ENCODE assay signal across 19 mouse cellular contexts in the genomic region with DNA sequence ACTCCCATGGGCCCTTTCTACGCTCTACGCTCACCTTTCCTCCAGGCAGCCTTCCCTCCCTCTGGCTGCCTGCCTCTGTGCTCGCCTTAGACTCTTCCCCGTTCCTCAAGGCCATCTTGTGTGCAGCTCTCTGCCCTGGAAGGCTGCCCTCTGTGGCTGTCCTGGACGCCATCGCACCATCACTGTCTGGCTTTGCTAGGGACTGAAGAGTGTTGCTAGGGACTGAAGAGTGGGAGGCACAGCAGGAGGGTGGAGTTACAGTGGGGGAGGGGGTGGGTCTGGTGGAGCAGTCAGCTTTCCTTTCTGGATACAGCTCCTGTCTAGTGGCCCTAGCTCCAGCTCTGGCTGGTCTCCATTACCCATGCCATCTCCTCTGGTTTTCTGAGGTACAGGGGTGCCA. TPM values are rescaled to one million over a fixed set of nuclear protein-coding genes. Genes with fewer than 3 reads are reported as not detected.
A peak's percentile ranks its signal among the peaks of the same experiment; 100 is the strongest.
DNase-seq lines count a peak whose midpoint lies in the region; ATAC-seq and TF ChIP-seq lines count a peak whose summit lies in the region.
"Had no signal": no experiment of that assay in that cellular context is flagged by ENCODE, and none has a peak within 500 bp of the region (broad histone marks: within the 10 kb centered on the region; RNA-seq: fewer than 3 reads in every experiment).

No protein-coding gene starts in this region.

- no peak for TF ChIP-seq CTCF in layer of hippocampus, adult 2 months (conservative IDR thresholded peaks at IDR 0.05)

- peaks cover 21% of the 10 kb centered on the region for H3K4me1 ChIP-seq in liver, embryonic 12.5 days
- peaks cover 5% of the 10 kb centered on the region; the same call in 1 of the 2 replicates for H3K4me1 ChIP-seq in limb, embryonic 15.5 days
- H3K4me1 ChIP-seq: lung, embryonic 15.5 days; midbrain, embryonic 15.5 days had no signal

- peak overlapping the region; percentile 12; the same call in 1 of the 2 replicates for H3K4me2 ChIP-seq in liver, embryonic 12.5 days
- no peak overlapping the region for H3K4me2 ChIP-seq in limb, embryonic 15.5 days
- H3K4me2 ChIP-seq: liver, embryonic 11.5 days; lung, embryonic 15.5 days; midbrain, embryonic 15.5 days had no signal

- DNase-seq in adrenal gland, postnatal 10 days: peak; percentile 48
- DNase-seq in adrenal gland, adult 8-10 months: no peak
- DNase-seq in liver: no peak
- DNase-seq in ZHBTc4 (ENCODE audit: low read depth, low spot score): peak; percentile 80
- no peak for DNase-seq in layer of hippocampus, adult 8-10 months (ENCODE audit: low spot score in 2 of 2)
- no peak for DNase-seq in layer of hippocampus, adult 2 months (ENCODE audit: low spot score in 2 of 2)
- DNase-seq: cerebellum, adult 18-20 months; gastrocnemius, postnatal 10 days; heart, postnatal 14 days; kidney, adult 2 months; thymus, postnatal 14 days had no signal

- H3K9ac ChIP-seq in liver, embryonic 12.5 days: no peak overlapping the region
- H3K9ac ChIP-seq in limb, embryonic 15.5 days: no peak overlapping the region
- H3K9ac ChIP-seq: lung, embryonic 15.5 days; midbrain, embryonic 15.5 days had no signal

- H3K9me3 ChIP-seq in liver, embryonic 12.5 days (replicated peaks): no peaks in the 10 kb centered on the region
- H3K9me3 ChIP-seq in limb, embryonic 15.5 days: no peaks in the 10 kb centered on the region
- H3K9me3 ChIP-seq: G1E; lung, embryonic 15.5 days had no signal

- H3K36me3 ChIP-seq in liver, embryonic 12.5 days: no peaks in the 10 kb centered on the region
- no peaks in the 10 kb centered on the region for H3K36me3 ChIP-seq in limb, embryonic 15.5 days
- H3K36me3 ChIP-seq: G1E; lung, embryonic 15.5 days; midbrain, embryonic 15.5 days had no signal

- peak; percentile 46; the same call in 1 of the 2 replicates for ATAC-seq in liver, embryonic 12.5 days
- ATAC-seq in limb, embryonic 15.5 days (ENCODE audit: insufficient number of reproducible peaks, low FRiP score, low TSS enrichment, low read depth): no peak
- ATAC-seq: hindbrain, postnatal 0 days; midbrain, embryonic 15.5 days had no signal

- 57% methylated on average over 6 of the region's 6 CpGs for WGBS in liver, embryonic 12.5 days (ENCODE audit: insufficient replicate concordance)
- 49% methylated on average over 6 of the region's 6 CpGs for WGBS in limb, embryonic 15.5 days

- H3K4me3 ChIP-seq in liver, embryonic 12.5 days: no peak overlapping the region
- H3K4me3 ChIP-seq in limb, embryonic 15.5 days: no peak overlapping the region
- H3K4me3 ChIP-seq in layer of hippocampus, adult 2 months: no peak overlapping the region
- H3K4me3 ChIP-seq: lung, embryonic 15.5 days; midbrain, embryonic 15.5 days had no signal

- 0 out of 2 replicates have a peak, but pooled peaks cover 3% of the 10 kb centered on the region for H3K27me3 ChIP-seq in liver, embryonic 12.5 days (replicated peaks)
- no peaks in the 10 kb centered on the region for H3K27me3 ChIP-seq in limb, embryonic 15.5 days
- H3K27me3 ChIP-seq: lung, embryonic 15.5 days; midbrain, embryonic 15.5 days had no signal

- H3K27ac ChIP-seq in liver, embryonic 12.5 days: no peak overlapping the region
- peak overlapping the region; percentile 54 for H3K27ac ChIP-seq in limb, embryonic 15.5 days
- H3K27ac ChIP-seq in layer of hippocampus, adult 2 months: no peak overlapping the region
- H3K27ac ChIP-seq: hindbrain, postnatal 0 days; lung, embryonic 15.5 days; midbrain, embryonic 15.5 days had no signal

RNA-seq across cellular contexts. Expression of a gene that starts 19.9 kb away (rescaled TPM):
- total RNA-seq in adrenal gland, postnatal 10 days (2021): 1 to 10 TPM; 1.9 to 2.6 TPM
- total RNA-seq in adrenal gland, adult 8-10 months (2022): 1 to 10 TPM; 3.7 to 9.4 (median 6.6) TPM
- 0.16 and 0.23 TPM in 2 replicates for polyA plus RNA-seq in liver, embryonic 12.5 days (2016; fragmentation: Nextera tagmentation; extraction: Ambion mirVana)
- polyA plus RNA-seq in limb, embryonic 15.5 days (2015; fragmentation: Nextera tagmentation; extraction: Ambion mirVana): 0.10 and 0.27 TPM in 2 replicates
- under 1 TPM in 3 of 4 experiments, not detected in 1; 0.48 to 0.94 (median 0.55) TPM for total RNA-seq in layer of hippocampus, adult 8-10 months (2022)
- total RNA-seq in layer of hippocampus, adult 2 months (2021): under 1 TPM; 0.39 to 0.41 TPM
- total RNA-seq: gastrocnemius, postnatal 10 days; heart, postnatal 14 days; hindbrain, postnatal 0 days had no signal
- polyA plus RNA-seq: liver, embryonic 11.5 days; stomach, embryonic 14.5 days had no signal

RNA-seq across cellular contexts. Expression of a gene that starts 20.3 kb away (rescaled TPM):
- 10 to 100 TPM; 28.8 to 33.2 TPM for total RNA-seq in adrenal gland, postnatal 10 days (2021)
- 10 to 100 TPM; 47.3 to 58.1 (median 49.5) TPM for total RNA-seq in adrenal gland, adult 8-10 months (2022)
- 20.2 and 20.9 TPM in 2 replicates for polyA plus RNA-seq in liver, embryonic 12.5 days (2016; fragmentation: Nextera tagmentation; extraction: Ambion mirVana)
- polyA plus RNA-seq in limb, embryonic 15.5 days (2015; fragmentation: Nextera tagmentation; extraction: Ambion mirVana): 26.6 and 29.2 TPM in 2 replicates
- 1 to 10 TPM; 3.9 to 8.8 (median 5.9) TPM for total RNA-seq in layer of hippocampus, adult 8-10 months (2022)
- 1 to 10 TPM; 7.0 to 7.2 TPM for total RNA-seq in layer of hippocampus, adult 2 months (2021)

RNA-seq across cellular contexts. Expression of a gene that starts 27.2 kb away (rescaled TPM):
- total RNA-seq in adrenal gland, postnatal 10 days (2021): 10 to 100 TPM in 1 of 2 experiments, 1 to 10 TPM in 1; 6.7 to 10.5 TPM
- total RNA-seq in adrenal gland, adult 8-10 months (2022): 10 to 100 TPM; 15.6 to 33.1 (median 20.5) TPM
- polyA plus RNA-seq in liver, embryonic 12.5 days (2016; fragmentation: Nextera tagmentation; extraction: Ambion mirVana): 1.4 and 1.9 TPM in 2 replicates
- polyA plus RNA-seq in limb, embryonic 15.5 days (2015; fragmentation: Nextera tagmentation; extraction: Ambion mirVana): 3.1 and 5.8 TPM in 2 replicates
- total RNA-seq in layer of hippocampus, adult 8-10 months (2022): 10 to 100 TPM; 20.5 to 25.5 (median 22.6) TPM
- 10 to 100 TPM; 24.8 to 25.8 TPM for total RNA-seq in layer of hippocampus, adult 2 months (2021)
- polyA plus RNA-seq: G1E had no signal

RNA-seq across cellular contexts. Expression of a gene that starts 49.9 kb away (rescaled TPM):
- 1 to 10 TPM in 1 of 2 experiments, under 1 TPM in 1; 0.60 to 1.2 TPM for total RNA-seq in adrenal gland, postnatal 10 days (2021)
- total RNA-seq in adrenal gland, adult 8-10 months (2022): under 1 TPM; 0.29 to 0.59 (median 0.46) TPM
- polyA plus RNA-seq in liver, embryonic 12.5 days (2016; fragmentation: Nextera tagmentation; extraction: Ambion mirVana): 0.04 and 0.08 TPM in 2 replicates
- 0.42 and 0.56 TPM in 2 replicates for polyA plus RNA-seq in limb, embryonic 15.5 days (2015; fragmentation: Nextera tagmentation; extraction: Ambion mirVana)
- total RNA-seq in layer of hippocampus, adult 8-10 months (2022): 10 to 100 TPM; 11.8 to 18.2 (median 13.2) TPM
- 10 to 100 TPM; 13.3 to 14.1 TPM for total RNA-seq in layer of hippocampus, adult 2 months (2021)
- total RNA-seq: G1E had no signal
- polyA plus RNA-seq: G1E had no signal

Comparison
In these comparisons a context has a peak if more than half of its experiments do, and no peak if none do; other contexts are left out.
1. DNase-seq: peak in adrenal gland, postnatal 10 days (single experiment) and ZHBTc4 (single experiment); none in adrenal gland, adult 8-10 months (single experiment), liver (single experiment), layer of hippocampus, adult 8-10 months (0 of 2) and layer of hippocampus, adult 2 months (0 of 2).